Mouse (Mus musculus) Muller cell, postnatal 12 days (primary cell): ENCODE measurements at regions not wholly inside any gene's neighbourhood (a gene's known extent, or its start where the extent isn't known, plus 50 kb on each side); places are given as distances from the start of the nearest gene placed in this dataset.
A peak's percentile ranks its signal among the peaks of the same experiment; 100 is the strongest.

Experiments used
- DNase-seq: peaks from one replicate; pipeline ENCODE4 v3.0.0-alpha.2; 2015; ENCODE audit errors: inconsistent ontology term

DNA sequence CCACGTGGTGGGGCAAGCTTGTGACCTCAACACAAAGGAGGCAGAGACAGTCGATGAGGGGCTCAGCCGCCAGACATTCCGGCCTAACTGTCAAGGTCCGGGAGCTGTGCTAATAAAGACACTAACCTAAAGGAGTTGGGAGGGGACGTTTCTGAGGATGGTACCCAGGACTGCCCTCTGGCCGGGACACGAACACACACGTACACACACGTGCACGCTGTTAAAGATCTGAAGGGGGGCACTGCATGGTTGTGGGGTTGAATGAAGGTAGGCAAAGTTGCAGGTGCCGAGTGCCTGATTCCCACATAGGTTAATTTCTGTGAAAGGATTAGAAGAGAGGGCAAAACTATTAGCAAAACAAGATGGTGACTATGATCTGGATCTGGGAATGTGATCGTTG, 65.4 kb upstream of the Mitf start:
- DNase-seq, result no peak

DNA sequence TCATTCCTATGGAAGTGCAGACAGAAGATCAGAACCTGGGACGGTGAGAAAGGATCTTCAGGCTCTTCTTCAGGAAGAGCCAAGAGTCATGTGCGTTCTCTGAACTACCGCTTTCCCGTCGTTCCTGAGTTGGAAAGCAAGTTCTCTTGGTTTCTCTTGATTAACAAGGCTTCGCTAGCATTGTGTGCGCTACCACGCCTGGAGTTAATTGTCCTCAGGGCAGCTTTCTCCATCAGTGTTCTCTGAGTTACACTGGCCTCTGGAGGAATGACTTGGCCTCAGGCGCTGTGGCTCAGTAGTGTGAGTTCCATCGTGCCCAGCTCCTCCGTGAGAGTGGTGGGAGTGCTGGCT, 66.0 kb upstream of the Mitf start:
- no peak for DNase-seq

DNA sequence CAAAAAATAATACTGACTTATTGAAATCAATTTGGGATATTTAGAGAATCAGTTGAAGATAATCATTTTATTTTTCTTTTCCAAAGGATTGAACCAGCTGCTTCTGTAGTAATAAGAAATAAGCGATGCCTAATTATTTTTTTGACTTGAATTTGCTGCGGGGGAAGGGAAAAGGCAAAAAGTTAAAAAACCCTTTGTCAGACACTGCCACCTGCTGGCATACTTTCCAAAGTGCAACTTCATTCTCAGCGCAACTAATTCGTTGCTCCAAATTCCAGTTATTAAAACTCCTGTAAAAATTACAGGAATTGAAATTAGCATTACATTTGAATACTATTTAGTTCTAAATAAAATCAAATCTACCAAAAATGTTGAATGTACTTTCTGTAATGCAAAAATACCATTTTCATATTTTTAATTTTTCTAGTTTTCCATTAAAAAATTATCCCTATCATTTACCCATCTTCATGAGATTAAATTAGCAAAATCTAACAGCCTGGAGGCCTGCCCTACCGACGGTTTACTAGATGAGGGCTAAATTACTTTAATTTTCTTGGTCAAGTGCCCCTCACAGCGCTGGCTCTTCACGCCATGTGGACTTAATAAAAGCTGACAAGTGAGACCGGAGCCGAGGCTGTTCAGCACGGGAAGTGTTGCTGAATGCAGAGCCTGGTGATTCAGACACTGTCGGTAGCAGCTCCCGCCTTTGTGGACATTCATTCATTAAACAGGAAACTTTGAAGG, 66.6 kb upstream of the Mitf start:
- DNase-seq, result peak; percentile 78

DNA sequence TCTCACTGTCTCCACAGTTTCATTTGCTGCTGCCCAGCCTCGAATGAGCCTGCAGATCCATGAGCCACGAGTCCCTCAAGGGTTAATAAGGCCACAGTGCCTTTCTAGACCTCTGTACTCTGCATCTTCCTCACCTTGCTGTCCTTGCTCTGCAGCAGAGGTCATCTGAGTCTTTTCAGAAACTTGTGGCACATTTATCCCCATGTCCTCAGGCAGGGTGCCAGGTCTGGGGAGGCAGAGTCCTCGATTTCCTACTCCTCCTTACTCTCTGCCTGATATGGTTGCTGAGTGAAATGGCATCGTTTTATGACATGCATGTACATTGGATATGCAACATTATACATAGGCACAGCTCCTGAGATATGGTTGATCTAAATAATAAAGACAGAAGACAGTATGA, 68.0 kb upstream of the Mitf start:
- no peak for DNase-seq

DNA sequence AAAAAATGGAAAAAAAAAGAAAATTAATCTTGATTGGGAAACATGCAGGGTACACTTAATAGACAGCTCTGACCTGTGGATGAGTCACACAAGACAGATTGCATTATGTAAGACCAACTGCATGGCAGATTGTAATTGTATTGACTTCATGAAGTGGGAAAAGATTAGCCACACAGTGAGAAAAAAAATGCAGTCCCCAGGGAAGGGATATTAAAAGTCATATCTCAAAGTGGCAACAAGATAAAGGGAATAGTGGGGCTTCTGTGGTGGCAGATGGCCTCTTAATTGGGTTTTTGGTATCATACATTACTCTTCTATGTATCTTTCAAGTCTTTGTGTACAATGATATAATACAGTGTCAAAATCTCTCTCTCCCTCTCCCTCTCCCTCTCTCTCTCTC, 76.0 kb upstream of the Mitf start:
- DNase-seq, result no peak

DNA sequence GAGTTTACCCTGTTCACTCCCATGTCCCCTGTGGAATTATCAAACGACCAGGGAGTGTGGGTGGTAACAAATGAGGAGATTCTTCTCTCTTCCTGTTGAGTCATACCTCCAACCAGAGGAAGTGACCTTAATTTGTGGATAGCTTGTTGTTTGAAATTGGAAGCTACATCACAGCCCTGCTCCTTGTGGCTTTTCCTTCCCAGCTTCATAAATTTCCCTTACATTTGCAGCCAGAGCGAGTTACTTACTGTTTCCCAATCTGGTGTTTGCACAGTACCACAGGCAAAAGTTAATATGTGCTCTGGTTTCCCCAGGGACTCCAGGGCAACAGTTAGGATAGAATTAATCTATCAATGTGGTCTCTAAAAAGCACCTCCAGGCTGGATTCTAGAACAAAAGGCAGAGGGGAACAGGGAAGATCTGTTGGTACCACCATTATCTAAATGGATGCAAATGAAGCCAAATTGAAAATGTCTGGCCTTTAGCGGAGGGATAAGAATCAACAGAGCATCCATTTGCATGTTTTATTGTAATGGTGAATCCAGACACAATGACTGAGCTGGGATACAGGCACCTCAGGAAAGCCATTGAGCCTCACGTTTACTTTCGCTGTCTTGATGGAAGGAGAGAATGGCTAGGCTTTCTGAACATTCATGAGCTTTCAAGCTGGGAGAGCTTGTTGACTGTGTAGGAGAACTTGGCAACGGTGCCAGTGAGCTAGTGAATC, 88.5 kb upstream of the Mitf start:
- peak; percentile 55 for DNase-seq

DNA sequence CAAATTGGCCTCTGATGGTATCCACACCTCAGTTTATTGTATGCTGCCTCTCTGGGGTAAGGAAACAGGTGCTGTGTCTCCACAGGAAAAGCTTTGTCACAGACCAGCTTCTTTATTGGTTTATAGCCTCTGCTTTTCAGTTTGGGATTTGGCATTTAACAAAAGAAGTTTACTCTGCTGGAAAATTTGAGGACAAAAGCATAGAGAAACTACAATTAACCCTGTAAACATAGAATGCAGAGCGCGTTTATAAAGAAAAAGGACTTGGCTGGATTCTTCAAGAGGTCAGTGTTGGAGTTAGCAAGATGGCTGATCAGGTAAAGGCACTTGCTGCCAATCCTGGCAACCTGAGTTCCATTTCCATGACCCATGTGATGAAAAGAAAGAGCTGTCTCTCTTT, 90.1 kb upstream of the Frmd4b start:
- peak; percentile 70 for DNase-seq

DNA sequence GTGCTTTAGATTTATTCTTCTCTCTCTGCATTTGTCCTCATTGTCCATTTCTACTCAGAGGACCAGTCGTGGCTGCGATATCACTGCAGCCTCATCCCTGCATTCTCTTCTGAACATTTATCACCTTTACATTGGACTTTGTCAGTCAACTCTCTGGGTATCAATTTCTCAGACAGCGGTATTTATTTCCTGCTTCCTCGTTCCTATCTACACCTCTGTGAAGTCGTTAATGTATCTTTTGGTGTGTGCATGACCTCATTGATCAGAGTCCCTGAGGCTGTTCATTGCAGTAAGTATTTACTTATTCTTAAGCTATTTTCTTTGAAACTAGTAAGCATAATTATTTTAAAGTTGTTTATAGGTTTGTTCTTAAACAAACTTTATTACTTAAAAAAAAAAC, 87.0 kb upstream of the Frmd4b start:
- DNase-seq, result no peak

DNA sequence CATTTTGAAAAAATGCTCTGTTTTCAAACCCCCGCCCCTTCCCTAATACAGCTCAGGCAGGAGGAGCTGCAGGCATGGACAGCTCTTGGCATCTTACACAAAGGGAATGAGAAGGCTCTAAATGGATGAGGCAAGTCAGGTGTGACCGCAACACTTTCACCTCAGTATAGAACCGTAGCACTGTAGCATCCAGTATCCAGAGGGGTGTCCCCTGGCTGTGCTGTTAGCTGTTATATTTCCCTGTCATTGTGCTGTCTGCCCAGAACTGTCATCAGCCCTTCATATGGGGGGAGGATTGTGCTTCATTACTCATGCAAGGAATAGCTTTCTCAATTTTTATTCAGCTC, 82.4 kb upstream of the Frmd4b start:
- no peak for DNase-seq

DNA sequence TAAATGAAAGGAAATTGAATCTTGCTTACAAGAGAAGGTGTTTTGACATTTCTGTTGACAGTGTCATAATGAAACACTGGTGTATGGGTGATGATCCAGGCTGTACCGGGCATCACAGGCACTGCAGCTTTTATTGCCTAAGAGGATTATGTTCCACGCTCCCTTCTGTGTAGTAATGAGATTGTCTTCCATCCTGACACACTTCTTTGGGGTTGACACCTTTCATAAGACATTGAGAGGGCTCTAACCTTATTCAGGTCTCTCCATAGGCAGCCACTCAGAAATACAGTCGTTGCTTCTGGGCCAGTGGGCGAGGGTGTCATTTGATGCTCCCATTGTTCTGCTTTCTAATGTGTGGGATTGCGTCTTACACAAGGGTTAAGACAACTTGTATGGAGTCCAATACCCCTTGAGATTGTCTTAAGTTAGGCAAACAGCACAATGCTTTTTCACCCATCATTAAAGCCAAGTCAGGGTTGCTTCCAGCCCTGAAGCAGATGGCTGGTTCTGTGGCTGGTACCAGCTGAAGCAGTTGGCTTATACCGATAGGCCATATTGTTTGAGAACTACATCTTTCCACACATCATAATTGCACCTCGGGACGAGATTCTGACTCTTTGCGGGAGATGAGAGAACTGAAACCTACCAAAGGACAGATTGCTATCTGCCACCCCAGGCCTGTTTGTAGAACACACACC, 81.9 kb upstream of the Frmd4b start:
- DNase-seq, result no peak

DNA sequence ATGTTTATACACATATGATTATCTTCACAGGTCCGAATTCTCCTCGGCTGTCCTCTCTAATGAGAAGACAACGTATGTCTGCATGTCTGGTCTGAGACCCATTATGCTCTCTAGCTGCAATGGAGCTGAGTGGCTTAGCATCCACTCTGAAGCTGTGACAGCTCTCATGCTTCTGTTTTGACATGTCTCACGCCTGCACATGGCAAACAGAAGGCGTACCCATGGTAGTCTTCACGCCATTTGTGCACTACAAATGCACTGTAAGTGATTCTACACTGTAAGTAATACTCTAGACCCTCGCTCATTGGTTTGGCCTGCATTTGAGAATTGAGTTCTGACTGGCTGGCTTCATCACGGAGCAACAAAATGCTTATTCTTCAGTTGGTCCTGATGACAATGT, 75.9 kb upstream of the Frmd4b start:
- DNase-seq, result no peak

DNA sequence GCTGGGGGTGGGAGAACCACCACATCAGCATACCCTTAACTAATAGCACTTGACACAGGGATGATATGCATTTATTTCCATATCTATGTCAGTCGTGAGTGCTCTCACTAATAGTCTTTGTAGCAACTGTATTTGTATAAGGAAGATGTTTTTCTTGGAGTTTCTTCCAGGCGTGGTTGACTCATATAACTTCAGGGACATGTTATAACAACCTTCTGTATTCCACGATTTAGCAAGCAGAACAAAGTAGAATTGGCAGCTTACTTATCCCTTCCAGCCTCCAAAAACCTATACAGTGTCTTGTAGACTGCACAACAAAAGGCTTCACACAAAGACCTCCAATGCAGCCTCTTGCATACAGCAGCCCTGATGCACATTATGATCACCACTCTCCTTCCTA, 73.8 kb upstream of the Frmd4b start:
- DNase-seq, result no peak

DNA sequence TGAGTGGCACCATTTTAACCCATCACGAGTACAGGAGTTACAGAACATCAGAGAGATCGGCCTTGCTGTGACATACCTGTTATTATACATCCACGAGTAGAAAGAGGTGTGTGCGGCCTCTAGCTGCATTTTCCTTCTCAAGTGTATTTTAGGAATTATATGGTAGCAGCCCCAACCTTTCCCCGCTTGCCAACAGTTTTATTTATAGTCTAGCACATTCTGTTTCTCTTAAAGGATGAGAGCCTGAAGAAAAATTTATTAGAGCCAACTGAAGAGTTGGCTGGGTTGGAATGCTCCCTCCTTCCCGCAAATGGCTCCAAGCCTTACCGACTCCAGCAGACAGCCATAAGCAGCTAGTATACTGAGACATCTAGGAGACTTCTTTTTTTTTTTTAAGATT, 67.0 kb upstream of the Frmd4b start:
- DNase-seq, result no peak

DNA sequence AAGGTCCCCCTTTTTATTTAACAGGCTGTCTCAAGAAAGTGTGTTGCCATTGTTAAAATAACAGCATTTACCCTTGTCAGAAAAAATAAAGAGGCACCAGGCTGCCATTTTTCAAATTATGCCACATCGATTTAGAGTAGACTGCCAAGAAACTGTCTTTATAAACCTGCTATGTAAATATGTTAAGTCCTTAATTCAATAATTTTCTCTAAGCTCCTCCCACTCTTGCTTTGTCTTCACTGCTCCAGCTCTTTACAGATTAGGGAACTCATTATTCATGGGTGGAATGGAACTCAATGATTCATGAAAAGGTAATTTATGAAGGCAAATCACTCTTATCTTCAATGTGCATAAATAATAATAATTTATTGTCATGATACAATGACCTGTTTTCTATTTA, 64.9 kb upstream of the Frmd4b start:
- DNase-seq, result no peak

DNA sequence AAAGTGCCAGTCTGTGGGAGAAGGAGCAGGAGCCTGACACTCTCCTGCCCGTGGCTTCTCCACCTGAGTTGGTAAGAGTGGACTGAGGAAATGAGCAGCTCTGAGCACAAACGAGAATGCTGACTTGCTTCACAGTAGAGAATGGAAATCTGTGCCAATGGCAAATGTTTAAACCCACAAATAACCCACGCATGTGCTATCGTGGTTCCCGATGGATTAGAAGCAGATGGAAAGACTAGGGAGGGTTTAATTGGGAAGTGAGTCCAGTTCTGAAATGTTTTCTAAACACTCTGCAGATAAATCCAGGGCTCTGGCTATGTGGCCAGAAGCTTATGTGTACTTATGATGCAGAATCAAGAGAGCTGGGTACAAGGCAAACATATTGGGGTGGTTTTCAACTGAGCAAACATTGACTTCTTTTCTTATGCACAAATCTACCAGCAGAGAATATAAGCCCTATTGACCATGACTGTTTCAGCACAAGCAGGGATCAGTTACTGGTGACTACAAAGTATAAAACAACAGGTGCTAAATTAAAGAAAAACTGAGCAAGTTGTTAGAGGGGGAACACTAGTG, 57.9 kb upstream of the Frmd4b start:
- DNase-seq, result no peak

DNA sequence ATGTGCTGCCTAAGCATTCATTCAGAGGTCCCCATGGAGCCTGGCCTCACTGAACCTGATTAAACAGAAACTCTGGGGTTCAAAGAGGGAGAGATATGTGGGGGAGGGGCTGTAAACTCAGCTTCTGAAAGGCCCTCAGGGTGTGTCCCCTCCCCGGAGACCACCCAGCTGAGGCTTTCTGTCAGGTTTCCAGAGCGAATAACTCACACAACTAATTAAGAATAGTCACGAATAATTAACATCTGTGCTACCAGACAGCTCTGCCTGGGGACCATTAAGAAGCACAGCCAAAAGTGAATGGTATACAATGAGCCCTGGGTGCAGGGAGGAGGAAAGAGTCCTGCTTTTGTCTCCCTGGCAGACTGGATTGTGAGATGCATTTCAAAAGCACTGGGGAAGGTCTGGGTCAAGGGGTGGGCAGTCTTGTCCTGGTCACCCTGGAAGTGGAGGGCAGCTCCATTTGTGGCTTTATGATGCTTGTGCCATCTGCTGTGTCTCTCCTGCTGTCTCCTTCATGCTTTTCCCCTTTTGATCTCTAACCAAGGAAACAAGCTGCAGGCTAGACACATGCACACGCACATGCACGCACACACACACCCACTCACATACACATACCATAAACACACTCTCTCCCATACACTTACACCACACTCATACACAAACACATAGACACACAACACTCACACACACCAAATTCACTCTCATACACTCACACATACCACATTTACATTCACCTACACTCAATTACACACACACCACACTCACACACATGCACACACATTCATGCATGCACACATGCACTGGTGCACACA, 49.7 kb upstream of the Frmd4b start:
- no peak for DNase-seq
